8 mouse cellular contexts compared by ENCODE assay signal in the genomic region with DNA sequence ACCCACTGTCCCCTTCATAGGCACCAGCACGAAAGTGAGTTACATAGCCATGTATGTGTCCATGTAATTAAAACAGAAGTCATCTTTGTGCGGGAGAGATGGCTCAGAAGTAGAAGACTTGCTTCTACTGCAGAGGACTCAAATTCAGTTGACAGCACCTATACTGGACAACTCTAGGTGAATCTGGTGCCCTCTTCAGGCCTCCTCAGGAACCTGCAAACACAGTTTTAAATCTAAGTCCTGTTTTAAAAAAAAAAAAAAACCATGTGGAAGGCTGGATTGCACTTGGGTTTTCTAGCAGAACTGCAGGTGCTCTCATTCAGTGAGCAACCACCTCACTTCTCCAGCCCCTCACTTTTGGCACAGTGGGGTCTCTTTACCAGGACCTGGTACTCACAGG. TPM values are rescaled to one million over a fixed set of nuclear protein-coding genes. Genes with fewer than 3 reads are reported as not detected.
DNase-seq lines count a peak whose midpoint lies in the region; ATAC-seq lines count a peak whose summit lies in the region.

No protein-coding gene starts in this region.

- no peak overlapping the region for H3K4me3 ChIP-seq in kidney, embryonic 16.5 days (ENCODE audit: low read length)
- H3K4me3 ChIP-seq in neural tube, embryonic 15.5 days (replicated peaks): no peak overlapping the region

- H3K9ac ChIP-seq in kidney, embryonic 16.5 days (replicated peaks; ENCODE audit: low read length): no peak overlapping the region
- H3K9ac ChIP-seq in neural tube, embryonic 15.5 days (replicated peaks): no peak overlapping the region

- no peak overlapping the region for H3K27ac ChIP-seq in kidney, embryonic 16.5 days (ENCODE audit: low read length)
- no peak overlapping the region for H3K27ac ChIP-seq in neural tube, embryonic 15.5 days (replicated peaks)

- H3K4me2 ChIP-seq in kidney, embryonic 16.5 days (replicated peaks; ENCODE audit: low read depth, low read length): no peak overlapping the region
- no peak overlapping the region for H3K4me2 ChIP-seq in neural tube, embryonic 15.5 days

- ATAC-seq in kidney, embryonic 16.5 days (ENCODE audit: low FRiP score, low TSS enrichment): peak; percentile 28; the same call in 1 of the 2 replicates
- ATAC-seq in neural tube, embryonic 15.5 days (ENCODE audit: low FRiP score): no peak

- 79% methylated on average over 2 of the region's 2 CpGs for WGBS in kidney, embryonic 16.5 days
- WGBS in neural tube, embryonic 15.5 days: 87% methylated on average over 2 of the region's 2 CpGs

- H3K4me1 ChIP-seq in kidney, embryonic 16.5 days (ENCODE audit: insufficient read depth, low read length): no peaks in the 10 kb centered on the region
- H3K4me1 ChIP-seq in neural tube, embryonic 15.5 days: no peaks in the 10 kb centered on the region

- intact Hi-C loops in heart, postnatal 14 days (cut with DNase I): loop anchor here (2.0 to 10.0 kb wide), 2 partner anchors 109 to 193 kb away; no protein-coding TSS in a partner anchor

- H3K27me3 ChIP-seq in kidney, embryonic 16.5 days (ENCODE audit: insufficient read depth, low read length): no peaks in the 10 kb centered on the region
- H3K27me3 ChIP-seq in neural tube, embryonic 15.5 days (replicated peaks): no peaks in the 10 kb centered on the region

- H3K36me3 ChIP-seq in kidney, embryonic 16.5 days (ENCODE audit: insufficient read depth, low read length): no peaks in the 10 kb centered on the region
- H3K36me3 ChIP-seq in neural tube, embryonic 15.5 days: no peaks in the 10 kb centered on the region

- DNase-seq in heart, postnatal 14 days: peak; percentile 13 to 44
- no peak for DNase-seq in heart, adult 11 months
- DNase-seq in CD4-positive, CD25-positive, alpha-beta regulatory T cell, adult 2 months (ENCODE audit: low read depth, low spot score): peak; percentile 68
- peak; percentile 43 for DNase-seq in c-Kit-positive CD71-negative TER-119-negative erythroid progenitor cells, embryonic 14.5 days (ENCODE audit: low read depth)
- DNase-seq in retina, embryonic 14.5 days (ENCODE audit: low spot score): peak; percentile 50
- DNase-seq in adrenal gland, adult 8-10 months: no peak

- no peaks in the 10 kb centered on the region for H3K9me3 ChIP-seq in kidney, embryonic 16.5 days (ENCODE audit: low read length)
- no peaks in the 10 kb centered on the region for H3K9me3 ChIP-seq in neural tube, embryonic 15.5 days (replicated peaks)

RNA-seq across cellular contexts. Expression of a gene that starts 16.1 kb away (rescaled TPM):
- total RNA-seq in heart, postnatal 14 days (2021): 10 to 100 TPM; 17.5 to 18.0 TPM
- polyA plus RNA-seq in kidney, embryonic 16.5 days (2015; fragmentation: Nextera tagmentation; extraction: Ambion mirVana): 11.4 and 13.1 TPM in 2 replicates
- polyA plus RNA-seq in neural tube, embryonic 15.5 days (2015; fragmentation: Nextera tagmentation; extraction: Ambion mirVana): 12.0 and 12.3 TPM in 2 replicates
- total RNA-seq in adrenal gland, adult 8-10 months (2022): 10 to 100 TPM; 14.5 to 22.8 (median 16.7) TPM

Comparison
In these comparisons a context has a peak if more than half of its experiments do, and no peak if none do; other contexts are left out.
1. DNase-seq: peak in heart, postnatal 14 days (2 of 2), CD4-positive, CD25-positive, alpha-beta regulatory T cell, adult 2 months (single experiment), c-Kit-positive CD71-negative TER-119-negative erythroid progenitor cells, embryonic 14.5 days (single experiment) and retina, embryonic 14.5 days (single experiment); none in heart, adult 11 months (single experiment) and adrenal gland, adult 8-10 months (single experiment).